Mouse (Mus musculus) v-Abl transformed pro-B cells (cell line): ENCODE measurements around the gene Chmp2b.

Experiments
- in situ Hi-C, 2 experiments: fragments of 400-800 bp; cut with MboI; formaldehyde crosslinking; loops; one replicate each; pipeline ENCODE4 v1.15.1; 2025; ENCODE audit not compliant: unreplicated experiment in 2 of 2

Gene Chmp2b

DNA sequence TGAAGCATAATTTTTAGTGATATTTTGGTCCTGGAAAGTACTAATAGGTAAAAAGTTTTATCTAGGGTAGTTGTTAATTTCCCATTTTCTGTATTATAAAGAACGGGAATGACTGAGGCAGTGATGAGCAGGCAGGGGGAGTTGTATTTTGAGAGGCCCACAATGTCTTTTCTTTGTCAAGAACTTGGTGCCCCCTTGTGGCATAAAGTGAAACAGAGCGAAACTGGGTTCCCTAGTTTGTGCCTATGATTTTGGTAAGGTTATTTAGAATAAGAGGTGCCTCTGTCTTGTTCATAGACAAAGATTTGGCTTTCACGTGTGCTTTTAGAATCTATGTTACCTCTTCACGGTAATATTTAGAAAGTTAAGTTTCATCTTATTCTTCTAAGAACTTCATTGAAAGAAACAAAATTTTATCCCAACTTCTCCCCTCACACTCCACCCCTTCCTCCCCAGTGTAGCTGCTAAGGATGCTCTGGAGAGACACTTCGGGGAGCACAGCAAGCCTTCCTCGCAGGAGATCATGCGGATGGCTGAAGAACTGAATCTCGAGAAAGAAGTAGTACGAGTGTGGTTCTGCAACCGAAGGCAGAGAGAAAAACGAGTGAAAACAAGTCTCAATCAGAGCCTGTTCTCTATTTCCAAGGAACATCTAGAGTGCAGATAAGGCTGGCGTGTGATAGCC is 29.1 kb downstream of the Chmp2b start:
- in situ Hi-C loops: loop anchor here (10.0 to 25.0 kb wide), 3 partner anchors 479 to 1671 kb away; partner anchors contain the start of gene Epha3 (in 1 of the 2)

DNA sequence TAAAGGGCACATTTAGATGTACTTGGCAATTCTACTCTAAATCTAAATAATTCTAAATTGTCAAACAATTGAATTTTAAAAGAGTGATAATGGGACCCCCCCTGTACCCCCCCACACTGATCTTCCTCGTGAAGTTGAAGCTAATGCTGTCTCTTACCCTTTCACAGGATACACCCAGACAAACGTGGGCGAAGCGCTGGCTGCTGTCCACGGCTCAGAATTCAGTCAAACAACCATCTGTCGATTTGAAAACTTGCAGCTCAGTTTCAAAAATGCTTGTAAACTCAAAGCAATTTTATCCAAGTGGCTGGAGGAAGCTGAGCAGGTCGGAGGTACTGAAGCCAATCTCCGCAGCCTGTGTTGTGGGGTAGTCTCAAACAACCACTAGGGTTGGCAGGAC is 30.9 kb downstream of the Chmp2b start:
- in situ Hi-C loops: loop anchor here (10.0 to 25.0 kb wide), 3 partner anchors 481 to 1669 kb away; partner anchors contain the start of gene Epha3 (in 1 of the 2)

DNA sequence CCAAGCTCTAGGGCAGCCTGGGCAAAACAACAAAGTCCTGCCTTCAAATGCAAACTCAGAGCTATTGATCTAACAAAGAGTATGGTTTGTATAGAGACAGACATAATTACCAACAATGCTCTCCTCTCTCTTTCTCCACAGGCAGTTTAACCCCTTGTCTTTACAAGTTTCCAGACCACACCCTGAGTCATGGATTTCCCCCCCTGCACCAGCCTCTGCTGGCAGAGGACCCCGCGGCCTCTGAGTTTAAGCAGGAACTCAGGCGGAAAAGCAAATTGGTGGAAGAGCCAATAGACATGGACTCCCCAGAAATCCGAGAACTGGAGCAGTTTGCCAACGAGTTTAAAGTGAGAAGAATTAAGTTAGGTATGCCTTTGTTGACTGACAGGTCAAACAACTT is 32.9 kb downstream of the Chmp2b start:
- in situ Hi-C loops: loop anchor here (10.0 to 25.0 kb wide), 3 partner anchors 483 to 1667 kb away; partner anchors contain the start of gene Epha3 (in 1 of the 2)

DNA sequence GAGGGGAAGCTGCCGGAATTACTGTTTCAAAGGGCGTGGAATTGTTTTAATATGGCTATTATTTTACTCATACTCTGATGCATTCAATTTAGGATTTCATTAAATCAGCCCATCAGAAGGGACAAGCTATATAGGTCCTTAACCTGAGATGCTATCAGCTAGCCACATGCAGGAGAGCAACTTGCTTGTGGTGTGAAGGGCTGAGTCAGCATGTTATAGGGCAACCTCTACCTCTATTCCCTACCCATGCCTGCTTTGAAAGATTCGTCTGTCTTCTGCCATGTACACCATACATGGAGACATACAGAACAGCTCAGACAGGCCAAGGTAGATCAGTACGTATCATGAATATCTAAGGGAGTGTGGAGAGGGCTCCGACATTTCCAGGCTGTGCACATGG is 35.8 kb downstream of the Chmp2b start:
- in situ Hi-C loops: loop anchor here (10.0 to 25.0 kb wide), 3 partner anchors 486 to 1664 kb away; partner anchors contain the start of gene Epha3 (in 1 of the 2)

DNA sequence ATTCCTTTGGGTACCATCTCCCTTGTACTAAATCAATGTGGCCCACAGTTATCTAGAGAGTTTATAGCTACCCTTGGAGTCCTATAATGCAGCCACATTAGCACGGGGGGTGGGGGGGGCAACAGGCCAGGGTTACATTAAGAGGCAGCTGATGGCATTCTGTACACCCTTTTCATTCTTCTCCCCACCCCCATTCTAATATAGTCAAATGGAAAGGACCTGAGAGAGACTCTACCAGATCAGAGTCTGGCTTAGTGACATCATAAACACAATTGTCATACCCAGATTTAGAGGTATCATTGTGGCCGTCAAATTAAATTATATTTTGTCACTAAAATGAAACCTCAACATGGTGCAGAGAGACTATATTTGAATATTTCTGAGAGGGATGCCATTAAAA is 36.5 kb downstream of the Chmp2b start:
- in situ Hi-C loops: loop anchor here (10.0 to 25.0 kb wide), 3 partner anchors 486 to 1664 kb away; partner anchors contain the start of gene Epha3 (in 1 of the 2)

DNA sequence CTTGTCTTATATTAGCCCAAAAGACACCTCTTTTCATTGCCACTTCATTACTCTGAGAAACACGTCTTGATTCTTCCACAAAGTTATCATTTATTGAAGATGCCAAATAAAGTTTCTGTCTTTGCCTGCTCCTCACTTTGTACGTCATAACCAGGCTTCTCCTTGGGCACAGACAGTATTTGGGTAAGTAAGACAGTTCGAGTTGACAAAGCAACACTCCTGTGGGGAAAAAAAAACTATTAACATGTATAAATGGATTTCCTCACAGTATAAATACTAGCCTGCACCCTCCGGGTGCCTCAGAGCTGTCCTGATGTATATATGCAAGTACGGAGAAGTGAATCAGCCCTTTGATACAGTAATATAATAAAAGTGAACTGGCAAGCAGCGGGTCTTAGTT is 42.3 kb downstream of the Chmp2b start, which contains the start of gene Pou1f1:
Gene Pou1f1 (plus strand): TSS at position 301 of the 400 bp plus-strand sequence.
- in situ Hi-C loops: loop anchor here in 1 of 2 experiments (10.0 kb wide), 1 partner anchor 765 kb away; no protein-coding TSS in a partner anchor

DNA sequence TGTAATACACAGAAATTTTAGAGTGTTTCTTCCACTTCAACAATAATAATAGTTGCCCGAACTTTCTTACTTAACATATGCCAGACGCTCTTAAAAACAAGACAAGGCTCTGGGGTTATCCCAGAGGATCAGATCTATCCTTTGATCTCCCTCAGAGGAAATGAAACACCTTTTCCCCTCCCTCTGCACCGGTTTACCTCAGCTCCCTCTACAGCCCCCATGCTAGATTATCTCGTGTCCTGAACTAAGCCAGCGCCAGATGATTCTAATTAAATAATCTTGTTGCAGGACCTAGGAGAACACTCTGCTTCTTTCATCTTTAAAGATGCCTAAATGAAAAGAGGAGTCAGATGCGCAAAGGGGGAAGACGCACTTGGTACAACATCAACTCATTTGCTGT is 48.3 kb downstream of the Chmp2b start:
- in situ Hi-C loops: no loop called here

DNA sequence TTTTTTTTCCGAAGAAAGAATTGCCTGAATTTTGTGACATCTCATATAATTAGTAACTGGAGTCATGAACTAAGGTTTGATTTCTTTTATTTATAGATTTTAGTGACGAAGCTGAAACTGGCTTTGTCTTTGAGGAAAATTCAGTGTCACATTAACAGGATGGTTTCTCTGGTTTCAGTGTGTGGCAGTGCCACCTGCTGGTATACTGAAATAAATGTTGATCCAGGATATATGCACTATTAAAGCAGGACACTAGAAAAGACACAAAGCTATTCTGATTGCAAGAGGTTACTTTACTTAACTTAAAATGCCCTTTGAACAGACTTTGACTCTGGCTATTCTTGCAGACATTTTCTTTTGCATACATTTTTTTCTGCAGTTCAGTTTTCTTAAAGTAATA is 65.5 kb downstream of the Chmp2b start:
- in situ Hi-C loops: no loop called here

DNA sequence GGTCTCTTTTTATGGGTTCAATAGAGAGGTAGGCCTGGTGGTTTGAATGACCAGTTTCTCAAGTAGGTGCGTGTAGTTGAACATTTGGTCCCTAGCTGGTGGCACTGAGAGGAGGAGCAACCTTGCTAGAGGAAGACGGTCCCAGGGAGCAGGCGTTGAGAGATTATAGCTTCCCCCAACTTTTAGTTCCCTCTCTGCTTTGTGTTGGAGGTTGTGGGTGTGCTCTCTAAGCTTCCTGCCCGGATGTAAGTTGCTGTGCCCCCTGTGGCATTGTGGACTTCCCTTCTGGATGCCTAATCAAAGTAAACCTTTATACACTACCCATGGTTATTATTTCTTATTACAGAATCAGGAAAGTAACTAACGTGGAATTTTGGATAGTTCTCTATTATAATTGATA is 66.5 kb downstream of the Chmp2b start:
- in situ Hi-C loops: no loop called here
